Mouse (Mus musculus): Measurements from ENCODE around the gene Sdf2. TPM values are rescaled to one million over a fixed set of nuclear protein-coding genes. Genes with fewer than 3 reads are reported as not detected.

The Sdf2 gene
- polyA plus RNA-seq, 1 experiment from 2014 or later: 60.1 TPM

Other genes starting within 250 kb of the Sdf2 start
- gene Dhrs13, start 213.5 kb upstream of the Sdf2 start, polyA plus RNA-seq (2014; fragmentation: Nextera tagmentation; extraction: Ambion mirVana): 18.4 and 19.4 TPM in 2 replicates
- 60.8 and 62.9 TPM in 2 replicates for gene Flot2, start 207.8 kb upstream of the Sdf2 start, polyA plus RNA-seq (2014; fragmentation: Nextera tagmentation; extraction: Ambion mirVana)
- gene Eral1, start 165.4 kb upstream of the Sdf2 start, polyA plus RNA-seq (2014; fragmentation: Nextera tagmentation; extraction: Ambion mirVana): 35.9 and 37.3 TPM in 2 replicates
- gene Fam222b, start 151.1 kb upstream of the Sdf2 start, polyA plus RNA-seq (2014; fragmentation: Nextera tagmentation; extraction: Ambion mirVana): 27.6 and 33.2 TPM in 2 replicates
- 109 and 124 TPM in 2 replicates for gene Traf4, start 80.2 kb upstream of the Sdf2 start, polyA plus RNA-seq (2014; fragmentation: Nextera tagmentation; extraction: Ambion mirVana)
- 6.6 and 7.8 TPM in 2 replicates for gene Nek8, start 69.1 kb upstream of the Sdf2 start, polyA plus RNA-seq (2014; fragmentation: Nextera tagmentation; extraction: Ambion mirVana)
- gene Tlcd1, start 69.0 kb upstream of the Sdf2 start, polyA plus RNA-seq (2014; fragmentation: Nextera tagmentation; extraction: Ambion mirVana): 9.1 and 9.9 TPM in 2 replicates
- gene Rpl23a, start 62.2 kb upstream of the Sdf2 start, polyA plus RNA-seq (2014; fragmentation: Nextera tagmentation; extraction: Ambion mirVana): 1,230 and 1,275 TPM in 2 replicates
- gene Rab34, start 57.3 kb upstream of the Sdf2 start, polyA plus RNA-seq (2014; fragmentation: Nextera tagmentation; extraction: Ambion mirVana): 75.3 and 82.7 TPM in 2 replicates
- gene Proca1, start 52.4 kb upstream of the Sdf2 start, polyA plus RNA-seq (2014; fragmentation: Nextera tagmentation; extraction: Ambion mirVana): 0.49 and 1.3 TPM in 2 replicates
- 35.4 and 36.7 TPM in 2 replicates for gene Supt6, start 241 bp downstream of the Sdf2 start, polyA plus RNA-seq (2014; fragmentation: Nextera tagmentation; extraction: Ambion mirVana)
- 68.2 and 68.9 TPM in 2 replicates for gene 2610507B11Rik, start 16.0 kb downstream of the Sdf2 start, polyA plus RNA-seq (2014; fragmentation: Nextera tagmentation; extraction: Ambion mirVana)
- gene BC030499, start 45.1 kb downstream of the Sdf2 start, polyA plus RNA-seq (2014; fragmentation: Nextera tagmentation; extraction: Ambion mirVana): 0.17 TPM in 1 of 2 replicates, not detected in the other
- 48.0 and 52.7 TPM in 2 replicates for gene Spag5, start 55.8 kb downstream of the Sdf2 start, polyA plus RNA-seq (2014; fragmentation: Nextera tagmentation; extraction: Ambion mirVana)
- 3.0 and 4.0 TPM in 2 replicates for gene Aldoc, start 77.2 kb downstream of the Sdf2 start, polyA plus RNA-seq (2014; fragmentation: Nextera tagmentation; extraction: Ambion mirVana)
- 65.5 and 72.3 TPM in 2 replicates for gene Pigs, start 82.7 kb downstream of the Sdf2 start, polyA plus RNA-seq (2014; fragmentation: Nextera tagmentation; extraction: Ambion mirVana)
- gene Unc119, start 97.7 kb downstream of the Sdf2 start, polyA plus RNA-seq (2014; fragmentation: Nextera tagmentation; extraction: Ambion mirVana): 69.3 and 74.6 TPM in 2 replicates
- not detected in 2 replicates for gene Foxn1, start 140.8 kb downstream of the Sdf2 start, polyA plus RNA-seq (2014; fragmentation: Nextera tagmentation; extraction: Ambion mirVana)
- gene Slc13a2, start 176.5 kb downstream of the Sdf2 start, polyA plus RNA-seq (2014; fragmentation: Nextera tagmentation; extraction: Ambion mirVana): not detected in 2 replicates
- 17.6 and 19.6 TPM in 2 replicates for gene Slc46a1, start 220.0 kb downstream of the Sdf2 start, polyA plus RNA-seq (2014; fragmentation: Nextera tagmentation; extraction: Ambion mirVana)